Mouse (Mus musculus) B cell, adult 62 days (primary cell): ENCODE data around the gene Pcdh20. TPM values are rescaled to one million over a fixed set of nuclear protein-coding genes. Genes with fewer than 3 reads are reported as not detected.

Experiments
- total RNA-seq: library from RNA; stranded (reverse); gene quantifications from 4 replicates; pipeline ENCODE4 v1.2.4, GENCODE M21; 2023

Gene Pcdh20
- not detected in 4 replicates for total RNA-seq

GRCm38 (mm10) chr14:88470495-88471434, at the start of gene Pcdh20:
TSS of gene Pcdh20 (minus strand) at chr14:88471396.

